Mouse (Mus musculus): ENCODE measurements around the gene Gm12248.
A peak's percentile ranks its signal among the peaks of the same experiment; 100 is the strongest.
"Not testable (repeated sequence)": the region's sequence is repeated elsewhere in the genome, so short reads cannot be mapped to it uniquely, and the experiment has no call there.

The Gm12248 gene

DNA sequence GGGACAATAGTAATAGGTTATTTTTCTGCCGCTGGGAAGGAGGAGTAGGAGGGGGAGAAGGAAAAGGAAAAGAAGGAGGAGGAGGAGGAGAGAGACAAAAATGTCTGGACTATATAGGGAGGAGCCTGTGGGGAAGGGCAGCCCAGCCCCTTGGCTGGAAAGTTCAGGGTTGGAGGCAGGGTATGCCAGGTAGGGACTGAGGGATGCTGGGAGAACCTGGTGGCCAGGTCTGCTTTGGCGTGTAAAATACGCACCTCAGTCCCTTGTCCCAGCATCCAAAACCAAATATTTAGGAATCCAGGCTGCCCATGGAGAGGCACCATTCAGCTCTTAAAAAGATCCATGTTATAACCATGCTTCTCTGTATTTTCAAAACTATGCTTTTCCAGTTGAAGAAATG is 9.2 kb upstream of the Gm12248 start:
- DNase-seq = no peak

DNA sequence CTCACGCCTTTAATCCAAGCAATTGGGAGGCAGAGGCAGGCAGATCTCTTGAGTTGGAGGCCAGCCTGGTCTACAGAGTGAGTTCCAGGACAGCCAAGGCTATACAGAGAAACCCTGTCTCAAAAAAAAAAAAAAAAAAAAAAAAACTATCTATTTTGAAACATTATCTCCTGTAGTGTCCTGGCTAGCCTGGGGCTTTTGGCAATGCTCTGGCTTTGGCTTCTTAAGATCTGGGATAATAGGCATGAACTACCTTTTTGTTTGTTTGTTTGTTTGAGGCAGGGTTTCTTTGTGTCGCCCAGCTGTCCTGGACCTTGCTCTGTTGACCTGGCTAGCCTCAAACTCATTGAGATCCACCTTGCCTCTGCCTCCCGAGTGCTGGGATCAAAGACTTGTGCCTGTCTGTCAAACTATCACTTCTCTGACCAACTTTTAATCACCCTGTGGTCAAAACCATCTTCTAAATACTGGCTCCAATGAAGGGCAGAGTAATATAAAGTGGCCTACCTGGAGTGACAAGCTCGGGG is 8.3 kb upstream of the Gm12248 start:
- no peak for DNase-seq

DNA sequence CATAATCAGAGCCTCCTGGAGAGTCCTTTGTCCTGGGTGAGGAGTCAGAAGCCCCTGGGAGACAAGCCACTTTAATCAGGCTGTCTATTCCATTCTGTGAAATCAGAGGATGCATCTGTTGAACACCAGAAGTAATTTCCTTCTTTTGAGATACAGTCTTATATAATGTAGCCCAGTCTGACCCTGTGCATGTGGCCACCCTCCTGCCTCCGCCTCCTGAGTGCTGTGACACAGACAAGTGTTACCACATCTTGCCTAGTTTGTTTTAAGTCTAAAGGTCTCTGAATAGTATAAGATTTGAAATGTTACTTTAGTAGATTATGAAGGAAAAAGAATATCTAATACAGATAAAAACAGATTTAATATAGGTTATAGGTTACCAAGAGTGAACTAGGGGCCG is 7.1 kb upstream of the Gm12248 start:
- no peak for DNase-seq

- DNase-seq = not testable (repeated sequence)
Measured at GRCm38 (mm10) chr11:58098366-58098720, 5.4 kb upstream of the Gm12248 start.

DNA sequence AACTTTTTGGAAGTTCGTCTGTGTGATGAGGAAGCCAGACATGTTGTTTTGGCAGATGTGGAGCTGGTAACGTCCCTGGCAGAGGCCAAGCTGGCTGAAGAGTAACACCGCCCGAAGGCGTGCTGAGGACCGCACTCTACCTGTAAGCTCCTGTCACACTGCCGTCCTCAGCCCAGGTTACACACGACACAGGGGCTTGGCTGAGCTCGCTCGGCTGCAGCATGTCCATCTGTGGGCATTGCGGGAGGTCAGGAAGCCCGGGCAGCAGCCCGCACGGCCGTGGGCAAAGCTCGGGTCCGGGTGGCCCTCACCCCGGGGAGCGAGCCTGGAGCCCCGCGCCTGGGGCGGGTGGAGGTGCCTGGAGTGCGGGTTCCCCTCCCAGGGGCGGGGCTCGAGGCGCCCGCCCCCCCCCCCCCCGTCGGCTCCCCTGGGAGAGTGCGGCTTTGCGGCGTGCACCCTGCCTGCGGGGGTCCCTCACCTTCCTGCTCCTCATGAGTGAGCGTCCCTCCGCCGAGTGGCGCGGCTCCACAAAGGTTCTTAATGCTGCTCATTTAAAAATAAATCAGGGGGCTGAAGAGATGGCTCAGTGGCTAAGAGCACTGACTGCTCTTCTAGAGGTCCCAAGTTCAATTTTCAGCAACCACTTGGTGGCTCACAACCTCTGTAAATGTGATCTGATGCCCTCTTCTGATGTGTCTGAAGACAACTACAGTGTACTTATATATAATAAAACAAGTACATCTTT is 4.9 kb upstream of the Gm12248 start:
- DNase-seq = no peak

DNA sequence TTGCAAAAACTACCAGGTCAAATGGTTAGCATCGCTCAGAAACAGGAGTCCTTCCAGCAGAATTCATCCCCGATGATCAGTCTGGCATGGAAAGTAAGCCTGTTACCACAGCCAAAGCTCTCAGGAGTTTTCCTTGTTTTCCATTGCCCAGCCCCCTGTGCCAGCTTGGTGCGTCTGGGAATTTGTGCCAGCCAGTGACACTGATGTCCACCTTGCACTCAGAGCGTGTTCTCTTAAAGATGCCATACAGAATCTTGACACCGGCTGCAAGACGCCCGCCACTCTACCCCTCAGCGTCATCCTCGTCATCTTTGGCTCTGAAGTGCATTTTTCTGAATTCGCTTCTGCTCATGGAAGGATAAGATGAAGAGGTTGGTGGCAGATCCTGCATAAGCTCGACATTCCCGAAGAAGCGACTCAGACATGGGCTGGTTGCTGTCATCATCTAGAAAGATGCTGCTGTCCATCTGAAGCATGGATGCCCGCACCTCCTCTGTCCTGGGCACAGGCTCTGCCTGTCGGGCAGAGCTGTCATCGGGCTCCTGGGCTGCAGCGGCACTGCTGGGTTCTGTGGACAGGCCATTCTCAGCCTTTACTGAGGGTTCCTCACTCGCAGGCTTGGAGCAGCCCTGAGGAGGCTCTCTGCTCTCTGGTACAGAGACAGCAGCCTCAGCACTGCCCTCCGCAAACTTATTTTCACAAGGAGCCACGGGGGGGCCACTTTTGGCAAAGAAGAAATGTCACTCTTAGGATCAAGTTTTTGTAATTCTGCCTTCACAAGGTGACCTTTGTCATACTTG is 4.1 kb upstream of the Gm12248 start:
- no peak for DNase-seq

DNA sequence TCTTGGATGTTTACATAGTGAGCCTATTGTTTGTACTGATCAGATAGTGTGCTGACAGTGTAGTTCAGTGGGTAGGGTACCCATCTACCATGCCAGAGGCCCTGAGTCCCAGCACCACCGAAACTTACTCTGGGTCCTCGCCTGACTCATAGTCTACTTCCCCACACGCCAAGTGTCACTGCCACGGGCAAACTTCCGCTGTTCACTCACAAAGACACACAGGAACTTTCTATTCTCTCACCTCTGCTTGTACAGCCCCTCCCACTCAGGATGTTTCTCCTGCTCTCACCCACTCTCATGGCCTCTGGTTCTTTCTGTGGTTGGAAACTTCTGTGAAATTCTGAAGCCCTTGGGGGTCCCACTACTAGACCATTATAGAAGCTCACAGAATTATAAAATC is 3.2 kb upstream of the Gm12248 start:
- no peak for DNase-seq

- DNase-seq = no peak
Measured at GRCm38 (mm10) chr11:58095561-58095960, 2.6 kb upstream of the Gm12248 start.

- no peak for DNase-seq
Measured at GRCm38 (mm10) chr11:58094766-58095165, 1.8 kb upstream of the Gm12248 start.

GRCm38 (mm10) chr11:58092541-58092940 is 393 bp downstream of the Gm12248 start:
- no peak for DNase-seq

DNA sequence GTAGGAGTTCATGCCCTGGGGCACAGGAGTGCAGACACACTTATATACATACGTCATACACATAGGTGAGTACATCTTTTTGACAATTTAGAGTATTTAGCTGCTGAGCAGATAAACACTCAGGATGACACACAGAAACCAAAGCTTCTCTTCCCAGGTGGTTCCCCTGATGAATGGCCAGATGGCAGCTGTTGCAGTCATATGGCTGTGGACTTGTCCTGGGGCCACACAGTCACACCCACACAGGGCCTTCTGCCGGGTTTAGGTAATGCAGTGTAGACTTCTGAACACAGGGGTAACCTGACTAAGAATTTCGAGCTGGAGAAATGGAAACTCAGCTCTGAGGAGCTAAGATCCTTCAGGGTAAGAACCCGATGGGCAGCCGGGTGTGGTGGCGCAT is 11.2 kb downstream of the Gm12248 start:
- DNase-seq = no peak

GRCm38 (mm10) chr11:58077270-58077669 is 15.7 kb downstream of the Gm12248 start:
- DNase-seq = no peak

DNA sequence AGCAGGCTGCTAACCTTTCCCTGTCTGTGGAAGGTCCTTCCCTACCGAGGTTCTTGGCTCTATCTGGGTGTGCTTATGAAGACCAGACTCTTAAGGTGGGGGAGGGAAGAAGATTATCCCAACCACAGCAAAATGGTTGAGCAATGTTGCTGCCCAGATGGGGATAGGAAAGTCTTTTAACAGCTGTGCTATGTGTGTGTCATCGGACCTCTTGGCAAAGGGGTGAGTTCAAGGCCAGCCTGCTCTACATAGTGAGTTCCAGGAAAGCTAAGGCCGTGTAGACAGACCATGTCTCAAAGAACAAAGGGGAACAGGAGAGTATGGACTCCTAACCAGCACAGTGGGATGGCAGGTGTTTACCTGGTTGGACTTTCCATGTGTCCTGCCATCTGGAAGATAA is 20.0 kb downstream of the Gm12248 start:
- DNase-seq = no peak

GRCm38 (mm10) chr11:58065025-58065424 is 27.9 kb downstream of the Gm12248 start:
- no peak for DNase-seq

GRCm38 (mm10) chr11:58062586-58062985 is 30.3 kb downstream of the Gm12248 start:
- no peak for DNase-seq

- DNase-seq = not testable (repeated sequence)
Measured at GRCm38 (mm10) chr11:58061218-58061617, 31.7 kb downstream of the Gm12248 start.

GRCm38 (mm10) chr11:58059752-58060151 is 33.2 kb downstream of the Gm12248 start:
- DNase-seq = not testable (repeated sequence)

DNA sequence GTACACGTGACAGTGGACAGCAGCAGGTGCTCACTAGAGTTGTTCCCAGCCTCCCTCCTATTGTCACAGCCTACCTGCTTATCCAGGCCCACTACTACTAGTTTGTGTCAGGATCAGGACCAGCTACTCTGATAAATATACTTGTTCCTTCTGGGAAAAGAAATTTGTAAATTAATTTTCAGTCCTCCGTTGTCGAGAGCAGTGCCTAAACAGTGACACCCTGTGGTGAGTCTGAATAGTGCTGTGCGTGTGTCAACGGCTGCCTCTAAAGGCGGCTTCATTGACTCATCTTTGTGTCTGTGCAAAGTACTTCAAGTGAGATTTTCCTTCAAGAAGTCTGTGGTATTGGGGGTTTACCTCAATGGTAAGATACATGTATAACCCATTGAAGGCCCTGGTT is 35.5 kb downstream of the Gm12248 start:
- DNase-seq = peak; percentile 42

- peak; percentile 27 for DNase-seq
Measured at GRCm38 (mm10) chr11:58046438-58046837, 46.5 kb downstream of the Gm12248 start.

- DNase-seq = no peak
Measured at GRCm38 (mm10) chr11:58042861-58043431, 50.0 kb downstream of the Gm12248 start.

DNA sequence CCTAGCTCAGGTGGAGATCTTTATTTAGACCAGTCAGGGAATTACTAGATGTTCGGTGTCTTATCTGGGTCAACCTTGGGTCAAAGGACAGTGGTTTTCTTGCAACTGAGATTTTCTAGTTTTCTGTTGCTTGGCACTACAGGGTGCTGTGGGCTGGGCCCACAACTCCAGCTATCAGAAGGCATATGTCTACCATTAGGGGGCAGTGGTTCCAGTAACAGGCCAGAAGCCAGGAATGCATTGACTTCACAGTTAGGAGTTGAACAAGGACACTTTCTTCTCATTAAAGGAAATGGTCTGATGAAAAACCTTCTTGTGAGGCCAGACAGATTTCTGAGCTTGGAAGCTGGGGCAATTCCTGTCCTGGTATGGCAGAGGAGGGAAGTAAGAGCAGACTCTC is 53.9 kb downstream of the Gm12248 start:
- DNase-seq = peak; percentile 49

GRCm38 (mm10) chr11:58033635-58034034 is 59.3 kb downstream of the Gm12248 start:
- peak; percentile 40 for DNase-seq

DNA sequence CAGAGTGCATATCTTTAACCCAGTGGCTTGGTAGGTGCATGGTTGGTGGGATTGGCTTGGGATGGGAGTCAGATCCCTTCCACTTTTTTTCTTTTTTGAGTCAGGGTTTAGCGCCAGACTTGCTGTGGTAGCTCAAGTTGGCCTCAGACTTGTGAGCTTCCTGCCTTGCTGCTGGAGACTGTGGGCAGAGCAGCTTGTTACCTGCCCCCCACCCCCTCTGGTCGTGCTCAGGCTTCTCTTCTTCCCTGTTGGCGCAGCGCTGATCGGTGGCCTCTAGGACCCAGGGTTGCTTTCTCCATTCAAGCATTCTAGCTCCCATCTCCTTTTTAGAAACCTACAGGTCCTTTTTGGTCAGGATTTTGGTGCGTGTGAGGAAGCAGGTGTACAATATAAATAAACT is 61.8 kb downstream of the Gm12248 start:
- DNase-seq = no peak

DNA sequence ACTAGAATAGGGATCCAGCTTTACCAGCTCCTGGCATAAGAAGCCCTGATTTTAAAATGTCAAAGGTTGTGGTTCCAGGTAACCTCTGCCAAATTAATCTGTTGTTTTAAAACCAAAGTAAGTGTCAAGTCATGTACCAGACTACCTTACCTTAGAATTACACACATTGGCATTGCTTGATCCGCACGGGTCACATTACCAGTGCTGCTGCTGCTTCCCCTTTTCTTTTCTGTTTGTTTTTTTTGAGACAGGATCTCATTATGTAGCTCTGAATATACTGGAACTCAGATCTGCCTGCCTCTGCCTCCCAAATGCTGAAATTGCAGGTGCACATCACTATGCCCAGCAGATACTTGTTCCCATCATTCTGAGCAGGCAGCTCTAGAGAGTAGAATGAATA is 63.1 kb downstream of the Gm12248 start:
- no peak for DNase-seq

All from kidney, adult 9 months (tissue).